Mouse (Mus musculus): ENCODE data around the gene Klf6. TPM values are rescaled to one million over a fixed set of nuclear protein-coding genes. Genes with fewer than 3 reads are reported as not detected.

The Klf6 gene
- 61.2 and 74.9 TPM in 2 replicates for polyA plus RNA-seq (2015; fragmentation: Nextera tagmentation; extraction: Ambion mirVana)

- peak; percentile 99 for DNase-seq (ENCODE audit: low spot score)
Observed at GRCm38 (mm10) chr13:5861157-5862002, at the start of gene Klf6. Klf6 (plus strand) TSS chr13:5861482.

DNA sequence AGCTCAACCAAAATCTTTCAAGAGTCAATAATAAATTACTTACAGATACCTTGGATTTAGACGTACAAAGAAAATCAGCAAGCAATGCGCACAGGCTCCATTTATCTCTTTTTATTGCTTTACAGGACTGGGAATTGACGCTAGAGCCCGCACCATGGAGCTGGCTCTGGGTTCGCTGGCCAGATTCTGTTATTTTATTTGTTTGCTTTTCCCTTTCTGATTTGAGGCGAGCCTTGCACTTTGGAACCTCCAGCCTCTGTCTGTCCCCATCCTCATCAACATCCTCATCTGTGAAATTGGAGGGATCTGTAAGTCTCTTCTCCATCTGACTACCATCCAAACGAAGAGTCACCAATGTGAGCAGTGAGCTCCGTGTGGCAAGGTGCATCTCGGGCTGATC, 47.8 kb upstream of the Klf6 start:
- DNase-seq (ENCODE audit: low spot score): no peak

DNA sequence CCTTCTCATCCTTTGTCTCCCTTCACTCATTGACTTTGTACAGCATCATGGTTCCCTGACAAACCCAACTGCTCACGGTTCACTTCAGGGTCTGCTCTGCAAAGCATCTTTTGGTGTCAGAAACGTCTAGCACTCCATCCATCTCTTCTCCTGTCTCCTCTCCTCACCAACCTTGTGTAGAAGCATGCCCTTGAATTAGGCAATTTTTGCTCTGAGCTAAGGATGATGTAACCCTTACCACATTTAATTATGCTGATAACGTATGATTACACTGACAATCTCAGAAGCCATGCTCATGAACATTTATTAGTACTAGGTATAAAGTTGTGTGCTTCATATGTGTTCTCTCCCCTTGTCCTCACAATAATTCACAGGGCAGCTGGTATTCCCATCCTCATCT, 44.0 kb upstream of the Klf6 start:
- DNase-seq (ENCODE audit: low spot score): no peak

GRCm38 (mm10) chr13:5819173-5819572, 42.1 kb upstream of the Klf6 start:
- DNase-seq (ENCODE audit: low spot score): no peak

DNA sequence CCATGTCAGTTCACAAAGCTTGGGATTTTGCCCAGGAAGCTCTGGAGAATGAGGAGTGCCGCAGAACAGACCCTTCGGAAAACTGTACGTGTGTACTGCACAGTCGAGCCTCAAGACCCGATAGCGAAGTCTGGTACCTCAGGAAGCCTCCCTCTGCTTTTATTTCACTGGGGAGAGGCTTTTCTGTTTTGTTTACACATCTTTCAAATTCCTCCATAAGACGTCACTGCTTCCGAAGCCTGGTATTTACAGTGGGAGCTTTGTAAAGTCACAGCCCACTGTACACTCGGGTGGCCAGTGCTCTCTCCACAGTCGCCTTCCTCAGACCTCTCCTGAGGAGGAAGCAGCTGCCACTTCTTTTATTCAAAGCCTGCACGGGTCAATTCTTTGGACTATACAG, 38.7 kb upstream of the Klf6 start:
- DNase-seq (ENCODE audit: low spot score): no peak

- DNase-seq (ENCODE audit: low spot score): no peak
Observed at GRCm38 (mm10) chr13:5823150-5823549, 38.1 kb upstream of the Klf6 start.

DNA sequence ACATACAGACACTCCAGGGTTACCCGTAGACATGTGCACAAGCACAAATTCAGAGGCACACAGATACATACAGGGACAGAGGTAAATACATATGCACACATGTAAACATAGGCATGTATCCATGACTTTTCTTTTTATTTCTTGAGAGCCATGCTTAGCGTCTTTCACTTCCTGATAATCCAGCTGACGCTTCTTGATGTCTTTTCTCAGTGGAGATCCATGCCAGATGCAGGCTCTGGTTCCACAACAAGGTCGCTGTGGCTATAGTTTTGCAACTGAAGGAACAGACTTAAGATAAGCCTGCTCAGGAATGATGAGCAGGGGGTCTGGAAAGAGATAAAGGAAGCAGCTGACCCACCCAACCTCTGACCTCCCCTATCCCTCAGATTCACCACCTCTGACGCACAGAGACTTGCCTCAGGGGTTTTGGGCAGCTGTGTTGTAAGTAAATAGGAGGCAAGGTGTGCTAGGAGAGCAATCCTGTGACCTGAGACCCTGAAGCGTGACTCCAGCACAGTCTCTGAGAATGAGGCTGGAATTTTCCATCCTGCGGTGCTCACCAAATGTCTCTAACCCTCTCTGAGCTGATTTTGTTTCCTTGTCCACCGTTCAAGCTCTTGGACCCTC, 37.0 kb upstream of the Klf6 start:
- DNase-seq (ENCODE audit: low spot score): no peak

GRCm38 (mm10) chr13:5826170-5826827, 35.0 kb upstream of the Klf6 start:
- DNase-seq (ENCODE audit: low spot score): no peak

GRCm38 (mm10) chr13:5831976-5832375, 29.3 kb upstream of the Klf6 start:
- DNase-seq (ENCODE audit: low spot score): no peak

- DNase-seq (ENCODE audit: low spot score): no peak
Observed at GRCm38 (mm10) chr13:5837174-5837777, 24.0 kb upstream of the Klf6 start.

DNA sequence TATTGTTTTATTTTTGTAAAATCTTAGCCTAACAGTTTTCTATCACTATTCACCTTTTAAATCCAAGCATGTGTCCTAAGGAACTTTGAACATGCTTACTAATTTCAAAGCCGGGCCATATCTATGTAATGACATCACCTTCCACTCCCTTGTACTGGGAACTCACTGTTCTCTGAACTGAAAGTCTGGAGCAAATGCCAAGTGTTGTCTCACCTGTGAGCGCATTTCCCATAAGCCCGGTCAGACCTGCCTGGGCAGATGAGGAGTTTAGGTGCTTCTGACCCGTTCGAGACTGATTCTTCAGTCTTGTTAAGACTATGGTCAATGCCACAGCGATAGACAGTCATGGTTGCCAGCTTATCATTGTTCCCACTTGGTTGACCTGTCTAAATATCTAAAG, 19.9 kb upstream of the Klf6 start:
- DNase-seq (ENCODE audit: low spot score): no peak

GRCm38 (mm10) chr13:5842911-5843310, 18.4 kb upstream of the Klf6 start:
- DNase-seq (ENCODE audit: low spot score): no peak

GRCm38 (mm10) chr13:5843829-5844228, 17.5 kb upstream of the Klf6 start:
- DNase-seq (ENCODE audit: low spot score): no peak

- no peak for DNase-seq (ENCODE audit: low spot score)
Observed at GRCm38 (mm10) chr13:5844338-5844737, 16.9 kb upstream of the Klf6 start.

GRCm38 (mm10) chr13:5845161-5845590, 16.1 kb upstream of the Klf6 start:
- no peak for DNase-seq (ENCODE audit: low spot score)

DNA sequence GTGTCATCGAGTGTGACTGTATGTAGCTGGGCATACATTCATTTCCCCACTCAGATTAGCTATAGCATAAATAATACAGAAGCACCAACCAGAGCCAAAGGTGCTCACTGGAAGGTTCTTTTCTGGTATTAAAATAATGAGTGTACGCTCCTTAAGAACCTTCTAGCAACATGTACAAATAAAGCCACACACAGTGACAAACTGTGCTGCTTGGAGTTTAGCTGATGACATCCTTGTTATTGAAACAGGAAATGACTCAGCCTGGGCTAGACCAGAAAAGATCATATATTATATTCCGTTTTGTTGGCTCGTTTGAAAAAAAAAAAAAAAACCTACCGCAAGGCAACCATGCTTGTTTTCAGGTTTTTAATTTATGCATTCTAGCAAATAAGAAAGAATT, 15.7 kb upstream of the Klf6 start:
- DNase-seq (ENCODE audit: low spot score): peak; percentile 61

DNA sequence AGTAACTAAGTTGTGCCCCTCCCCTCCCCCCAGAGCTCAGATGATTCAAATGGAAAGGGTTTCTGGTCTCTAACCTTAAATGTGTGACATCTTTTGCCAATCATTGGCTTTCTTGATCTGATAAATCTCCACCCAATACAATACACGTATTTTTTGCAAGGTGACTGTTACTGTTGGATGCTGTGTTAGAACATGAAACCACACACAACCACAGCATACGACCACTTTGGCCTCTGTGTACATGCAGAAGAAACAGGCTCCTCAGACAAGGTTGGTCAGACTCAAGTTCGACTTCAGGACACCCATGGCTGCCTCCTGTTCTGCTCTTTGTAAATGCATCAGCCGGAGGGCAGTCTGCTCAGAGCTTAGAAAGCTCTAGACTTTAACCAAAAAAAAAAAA, 14.4 kb upstream of the Klf6 start:
- no peak for DNase-seq (ENCODE audit: low spot score)

GRCm38 (mm10) chr13:5847736-5848135, 13.5 kb upstream of the Klf6 start:
- DNase-seq (ENCODE audit: low spot score): no peak

DNA sequence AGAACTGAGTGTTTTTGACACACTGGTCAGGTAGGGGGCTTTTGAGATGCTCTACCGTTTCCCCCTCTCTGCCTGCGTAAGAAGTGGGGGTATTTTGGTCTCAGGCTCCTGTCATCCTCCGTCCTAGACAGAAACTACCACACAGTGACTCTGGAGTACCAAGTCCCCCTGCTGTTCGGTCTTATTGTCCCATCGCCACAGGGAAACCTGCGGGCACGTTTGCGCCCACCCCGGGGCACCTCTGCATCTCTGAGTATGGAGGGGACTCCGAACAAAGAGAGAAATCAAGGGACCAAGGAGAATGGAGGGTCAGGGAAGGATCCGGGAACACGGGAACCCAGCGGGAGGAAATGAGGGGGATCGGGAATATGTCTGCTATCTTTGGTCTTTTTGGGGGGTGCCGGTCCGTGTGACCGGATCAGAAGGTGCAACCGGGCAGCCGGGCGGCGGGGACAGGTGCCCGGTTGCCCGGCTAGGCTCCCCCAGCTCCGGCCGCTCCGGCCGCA, 578 bp upstream of the Klf6 start:
- DNase-seq (ENCODE audit: low spot score): peak; percentile 77

- DNase-seq (ENCODE audit: low spot score): peak; percentile 71
Observed at GRCm38 (mm10) chr13:5862003-5862625, 832 bp downstream of the Klf6 start.
